Mouse (Mus musculus) thymus, adult 2 months (tissue): ENCODE results near the gene Prss53.
"Not testable (repeated sequence)": the region's sequence is repeated elsewhere in the genome, so short reads cannot be mapped to it uniquely, and the experiment has no call there.

Source experiments
- CTCF ChIP-seq: fragments of 200-500 bp; IDR thresholded peaks from 2 replicates; pipeline ENCODE4 v1.5.1; 2012; ENCODE audit warnings: mild to moderate bottlenecking, control low read depth, low read length, moderate library complexity, borderline replicate concordance; ENCODE audit not compliant: control insufficient read depth, poor library complexity, insufficient read depth; ENCODE audit errors: extremely low read depth
- POLR2A ChIP-seq: fragments of 200-500 bp; IDR thresholded peaks from 2 replicates; pipeline ENCODE4 v1.6.1; 2012; ENCODE audit warnings: mild to moderate bottlenecking, low read length, control low read depth, moderate library complexity; ENCODE audit not compliant: control insufficient read depth, poor library complexity, insufficient read depth; ENCODE audit errors: extremely low read depth

GRCm38 (mm10) chr7:127840031-127840430 is 50.7 kb downstream of the Prss53 start:
- TF ChIP-seq CTCF, POLR2A: not testable (repeated sequence)
